Mouse (Mus musculus): ENCODE measurements around the gene Slc35f4. TPM values are rescaled to one million over a fixed set of nuclear protein-coding genes. Genes with fewer than 3 reads are reported as not detected.

Slc35f4 gene
- polyA plus RNA-seq, 1 experiment from 2014 or later: not detected

DNA sequence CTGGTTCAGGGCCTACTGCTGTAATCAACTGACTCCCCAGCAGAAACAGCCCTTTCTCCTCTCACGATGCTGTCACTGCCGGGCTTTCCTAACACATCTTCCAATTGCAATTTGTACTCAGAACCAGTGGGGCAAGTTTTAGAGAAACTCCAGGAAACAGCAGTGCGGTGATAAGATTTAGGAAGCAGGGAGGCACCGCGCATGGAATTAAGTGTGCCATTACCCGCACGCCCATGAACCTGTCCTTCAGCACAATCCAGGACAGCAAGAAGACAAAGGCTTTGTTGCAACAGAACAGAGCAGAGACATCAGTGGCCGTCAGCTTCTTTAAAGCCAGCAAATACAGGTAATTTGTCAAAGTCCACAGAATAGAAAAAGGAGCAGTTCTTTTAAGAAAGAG, 212.5 kb downstream of the Slc35f4 start:
- H3K36me3 ChIP-seq (ENCODE audit: insufficient read depth): no peaks in the 10 kb centered on the region
- WGBS: 47% methylated on average over 8 of the region's 8 CpGs

DNA sequence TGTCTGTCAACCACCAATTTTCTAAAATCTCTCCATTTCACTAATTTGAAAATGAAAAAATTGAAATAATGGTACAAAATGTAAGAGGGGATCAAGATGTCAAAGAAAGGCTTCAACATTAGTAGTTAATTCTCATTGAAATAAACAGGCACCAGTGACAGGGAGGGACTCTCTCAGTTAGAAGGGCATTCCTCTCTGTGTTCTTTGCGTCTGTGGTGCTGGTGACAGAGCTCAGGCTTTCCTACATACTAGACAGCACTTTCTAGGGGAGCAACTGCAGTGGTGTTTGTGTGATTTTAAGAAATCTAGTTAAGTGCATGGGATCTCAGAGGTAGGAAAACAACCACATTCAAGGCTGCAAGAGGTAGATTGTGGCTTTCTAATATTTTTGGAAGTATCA, 214.3 kb downstream of the Slc35f4 start:
- Histone ChIP-seq H3K9ac (no peak overlapping the region), H3K27me3 (ENCODE audit: insufficient read depth, low read length) (no peaks in the 10 kb centered on the region), H3K9me3 (ENCODE audit: low read depth, low read length) (no peaks in the 10 kb centered on the region), H3K27ac (ENCODE audit: low read depth) (no peak overlapping the region), H3K36me3 (ENCODE audit: insufficient read depth) (no peaks in the 10 kb centered on the region), H3K4me1 (ENCODE audit: insufficient read depth) (no peaks in the 10 kb centered on the region), H3K4me2 (no peak overlapping the region), H3K4me3 (ENCODE audit: low read depth, low read length) (no peak overlapping the region)
- no peak for DNase-seq
- no peak for ATAC-seq (ENCODE audit: insufficient read depth)
- TF ChIP-seq CTCF (IDR thresholded peaks at IDR 0.05; ENCODE audit: low read depth): no peak
- 55% methylated on average over 1 of the region's 1 CpGs for WGBS

More for the DNA sequence above, 212.5 kb downstream of the Slc35f4 start:
- no peaks in the 10 kb centered on the region for H3K4me1 ChIP-seq (ENCODE audit: insufficient read depth)
- H3K27ac ChIP-seq (ENCODE audit: low read depth): no peak overlapping the region
- H3K4me2 ChIP-seq: no peak overlapping the region
- H3K9ac ChIP-seq: no peak overlapping the region
- no peaks in the 10 kb centered on the region for H3K27me3 ChIP-seq (ENCODE audit: insufficient read depth, low read length)
- ATAC-seq (ENCODE audit: insufficient read depth): no peak
- TF ChIP-seq CTCF (IDR thresholded peaks at IDR 0.05; ENCODE audit: low read depth): no peak
- no peak overlapping the region for H3K4me3 ChIP-seq (ENCODE audit: low read depth, low read length)
- DNase-seq: peak; percentile 6
- no peaks in the 10 kb centered on the region for H3K9me3 ChIP-seq (ENCODE audit: low read depth, low read length)

DNA sequence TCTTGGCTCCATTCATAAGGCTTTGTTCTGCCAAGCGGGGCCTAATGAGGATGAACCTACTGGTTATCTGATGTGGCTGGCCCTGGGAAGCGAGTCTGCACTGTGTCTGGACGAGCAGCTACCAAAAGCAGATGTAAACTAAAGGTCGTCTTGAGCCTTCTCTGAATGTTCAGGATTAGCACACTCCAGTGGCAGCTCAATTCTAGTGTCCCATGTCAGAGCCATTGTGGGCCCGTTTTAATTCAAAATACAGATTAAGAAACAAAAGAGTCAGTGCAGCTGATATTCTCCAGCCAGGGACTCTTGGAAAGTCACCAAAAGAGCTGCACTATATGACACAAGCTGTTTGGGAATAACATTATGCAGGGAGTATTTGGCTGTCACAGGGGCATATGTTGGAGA, 214.8 kb downstream of the Slc35f4 start:
- no peaks in the 10 kb centered on the region for H3K4me1 ChIP-seq (ENCODE audit: insufficient read depth)
- H3K9me3 ChIP-seq (ENCODE audit: low read depth, low read length): no peaks in the 10 kb centered on the region
- H3K27me3 ChIP-seq (ENCODE audit: insufficient read depth, low read length): no peaks in the 10 kb centered on the region
- ATAC-seq (ENCODE audit: insufficient read depth) (peak; percentile 35; the same call in 1 of the 2 replicates), DNase-seq (peak; percentile 43)
- WGBS: 53% methylated on average over 5 of the region's 5 CpGs
- no peak overlapping the region for H3K4me2 ChIP-seq
- TF ChIP-seq CTCF (IDR thresholded peaks at IDR 0.05; ENCODE audit: low read depth): no peak
- no peak overlapping the region for H3K9ac ChIP-seq
- no peaks in the 10 kb centered on the region for H3K36me3 ChIP-seq (ENCODE audit: insufficient read depth)
- H3K27ac ChIP-seq (ENCODE audit: low read depth): no peak overlapping the region
- no peak overlapping the region for H3K4me3 ChIP-seq (ENCODE audit: low read depth, low read length)

DNA sequence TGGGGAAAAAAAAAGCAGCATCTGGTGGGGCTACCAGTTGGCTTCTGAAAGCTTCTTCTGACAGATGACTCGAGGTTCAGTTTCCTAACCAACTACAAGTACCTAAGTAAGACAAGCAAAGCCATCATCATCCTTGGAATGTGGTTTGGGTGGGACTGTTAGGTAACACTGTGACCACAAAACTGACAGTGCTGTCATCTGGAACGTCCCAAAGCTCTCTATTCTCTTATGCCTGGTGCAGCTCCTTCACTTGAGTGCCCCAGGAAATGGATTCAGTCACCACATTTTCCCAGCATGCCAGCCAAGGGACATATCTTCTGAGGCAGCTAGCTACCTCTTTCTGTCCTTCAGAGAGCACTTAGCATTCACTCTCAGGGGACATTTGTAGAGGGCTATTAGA, 216.2 kb downstream of the Slc35f4 start:
- H3K27me3 ChIP-seq (ENCODE audit: insufficient read depth, low read length): no peaks in the 10 kb centered on the region
- no peak overlapping the region for H3K27ac ChIP-seq (ENCODE audit: low read depth)
- H3K4me1 ChIP-seq (ENCODE audit: insufficient read depth): no peaks in the 10 kb centered on the region
- 63% methylated on average over 2 of the region's 2 CpGs for WGBS
- DNase-seq (no peak), ATAC-seq (ENCODE audit: insufficient read depth) (no peak)
- no peak overlapping the region for H3K4me3 ChIP-seq (ENCODE audit: low read depth, low read length)
- H3K9ac ChIP-seq: no peak overlapping the region
- H3K4me2 ChIP-seq: no peak overlapping the region
- no peaks in the 10 kb centered on the region for H3K9me3 ChIP-seq (ENCODE audit: low read depth, low read length)
- no peaks in the 10 kb centered on the region for H3K36me3 ChIP-seq (ENCODE audit: insufficient read depth)
- no peak for TF ChIP-seq CTCF (IDR thresholded peaks at IDR 0.05; ENCODE audit: low read depth)

DNA sequence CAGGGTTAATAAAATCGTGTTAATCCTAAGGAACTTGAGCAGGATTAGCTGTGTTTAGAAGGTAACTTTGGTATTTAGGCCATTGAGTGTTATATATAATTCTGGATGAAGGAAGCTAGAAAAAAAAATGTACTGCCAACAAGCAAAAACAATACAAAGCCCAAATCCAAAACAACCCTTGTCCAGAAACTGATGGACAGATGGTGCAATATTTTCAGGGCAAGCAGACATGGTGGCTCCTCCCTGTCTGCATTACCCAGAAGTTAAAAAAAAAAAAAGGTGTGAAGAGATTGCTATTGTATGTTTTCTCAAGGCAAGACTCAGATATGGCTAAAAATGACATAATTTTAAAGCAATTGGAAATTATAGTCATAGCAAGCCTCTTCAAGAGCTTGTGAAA, 217.3 kb downstream of the Slc35f4 start:
- no peaks in the 10 kb centered on the region for H3K4me1 ChIP-seq (ENCODE audit: insufficient read depth)
- no peak for TF ChIP-seq CTCF (IDR thresholded peaks at IDR 0.05; ENCODE audit: low read depth)
- H3K9ac ChIP-seq: no peak overlapping the region
- H3K4me3 ChIP-seq (ENCODE audit: low read depth, low read length): no peak overlapping the region
- H3K9me3 ChIP-seq (ENCODE audit: low read depth, low read length): no peaks in the 10 kb centered on the region
- no peaks in the 10 kb centered on the region for H3K27me3 ChIP-seq (ENCODE audit: insufficient read depth, low read length)
- ATAC-seq (ENCODE audit: insufficient read depth) (no peak), DNase-seq (no peak)
- no peak overlapping the region for H3K27ac ChIP-seq (ENCODE audit: low read depth)
- no peaks in the 10 kb centered on the region for H3K36me3 ChIP-seq (ENCODE audit: insufficient read depth)
- no peak overlapping the region for H3K4me2 ChIP-seq
- 53% methylated on average over 1 of the region's 1 CpGs for WGBS

DNA sequence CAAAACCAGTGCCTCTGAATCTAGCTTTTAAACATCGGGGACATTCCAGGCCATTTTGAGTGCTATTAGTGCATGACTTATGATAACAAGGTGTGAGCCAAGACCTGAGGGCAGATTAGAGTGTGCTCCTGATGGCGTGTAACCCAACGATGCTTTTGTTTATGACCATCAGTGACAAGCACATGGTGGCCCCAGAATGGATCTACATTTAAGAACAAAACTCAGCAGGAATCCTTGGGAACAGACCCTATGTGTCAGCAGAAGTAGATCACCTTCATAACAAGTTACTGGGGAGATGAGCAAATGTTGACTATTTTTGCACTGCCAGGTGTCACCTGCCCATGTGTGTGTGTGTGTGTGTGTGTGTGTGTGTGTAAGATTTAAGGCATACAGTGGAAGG, 218.0 kb downstream of the Slc35f4 start:
- Histone ChIP-seq H3K27me3 (ENCODE audit: insufficient read depth, low read length) (no peaks in the 10 kb centered on the region), H3K9me3 (ENCODE audit: low read depth, low read length) (no peaks in the 10 kb centered on the region), H3K4me3 (ENCODE audit: low read depth, low read length) (no peak overlapping the region), H3K4me1 (ENCODE audit: insufficient read depth) (no peaks in the 10 kb centered on the region), H3K36me3 (ENCODE audit: insufficient read depth) (no peaks in the 10 kb centered on the region), H3K27ac (ENCODE audit: low read depth) (no peak overlapping the region), H3K9ac (no peak overlapping the region), H3K4me2 (no peak overlapping the region)
- WGBS: 37% methylated on average over 3 of the region's 3 CpGs
- no peak for ATAC-seq (ENCODE audit: insufficient read depth)
- no peak for DNase-seq
- no peak for TF ChIP-seq CTCF (IDR thresholded peaks at IDR 0.05; ENCODE audit: low read depth)

DNA sequence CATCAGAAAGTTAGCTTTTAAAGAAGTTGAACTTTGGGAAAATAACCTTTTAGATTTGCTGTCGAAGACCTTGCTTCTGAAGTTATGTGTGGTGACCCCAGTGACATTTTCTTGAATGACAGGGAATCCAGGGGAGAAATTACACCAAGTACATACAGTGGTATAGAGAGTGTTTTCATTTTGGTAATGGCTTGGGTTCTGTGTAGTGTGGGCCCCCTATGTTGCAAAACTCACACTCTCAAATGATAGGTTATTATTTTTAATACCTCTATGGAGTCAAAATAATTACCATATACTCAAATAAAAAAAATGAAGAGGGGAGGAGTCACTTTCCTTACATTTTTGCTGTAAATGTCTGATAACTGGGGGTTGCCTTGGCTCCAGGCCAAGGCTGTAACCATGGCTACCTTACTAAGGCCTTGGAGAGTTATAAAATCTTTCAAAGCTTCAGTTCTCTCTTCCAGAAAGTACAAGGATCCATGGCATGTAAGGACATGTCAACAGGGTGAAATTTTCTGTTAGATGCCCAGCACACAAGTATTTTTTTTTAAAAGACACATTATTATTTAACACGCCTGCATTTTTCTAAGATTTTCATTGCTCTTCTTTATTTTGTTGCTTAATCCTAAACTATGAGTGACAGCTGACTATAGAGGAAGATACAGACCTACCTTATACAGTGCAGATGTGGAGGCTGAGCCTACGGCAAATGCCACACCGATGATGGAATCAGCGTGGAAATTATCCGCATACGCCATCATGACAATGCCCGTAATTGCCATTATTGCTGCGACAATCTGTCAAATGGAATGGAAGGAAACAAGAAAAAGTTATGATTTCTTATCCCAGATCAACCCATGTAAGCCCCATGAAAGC, 220.1 kb downstream of the Slc35f4 start:
- 90% methylated on average over 9 of the region's 9 CpGs for WGBS
- TF ChIP-seq CTCF (IDR thresholded peaks at IDR 0.05; ENCODE audit: low read depth): no peak
- peak; percentile 69 for DNase-seq
- Histone ChIP-seq H3K9me3 (ENCODE audit: low read depth, low read length) (no peaks in the 10 kb centered on the region), H3K9ac (no peak overlapping the region), H3K4me1 (ENCODE audit: insufficient read depth) (no peaks in the 10 kb centered on the region; the same call in 1 of the 2 replicates), H3K36me3 (ENCODE audit: insufficient read depth) (no peaks in the 10 kb centered on the region), H3K4me3 (ENCODE audit: low read depth, low read length) (no peak overlapping the region), H3K27me3 (ENCODE audit: insufficient read depth, low read length) (no peaks in the 10 kb centered on the region), H3K27ac (ENCODE audit: low read depth) (no peak overlapping the region), H3K4me2 (no peak overlapping the region)
- ATAC-seq (ENCODE audit: insufficient read depth): no peak; the same call in 1 of the 2 replicates
